Mouse (Mus musculus) skeletal muscle tissue, adult 2 months (tissue): Measurements from ENCODE around the gene Myl6b.

Experiments
- DNase-seq: peaks from one replicate; pipeline ENCODE4 v3.0.0-alpha.2; 2012; ENCODE audit warnings: low read depth, low spot score

Myl6b gene

GRCm38 (mm10) chr10:128498590-128498989 lies at the start of gene Myl6b:
TSS of gene Myl6b (minus strand) at chr10:128498685.
- DNase-seq, result peak; percentile 99

- peak; percentile 98 for DNase-seq
Measured at GRCm38 (mm10) chr10:128547361-128548032, 49.0 kb upstream of the Myl6b start, which contains the start of gene Zc3h10. TSS of gene Zc3h10 (minus strand) at chr10:128547774.

GRCm38 (mm10) chr10:128546787-128547186 lies 48.3 kb upstream of the Myl6b start:
- no peak for DNase-seq

GRCm38 (mm10) chr10:128546361-128546760 lies 47.9 kb upstream of the Myl6b start:
- peak; percentile 68 for DNase-seq

- no peak for DNase-seq
Measured at GRCm38 (mm10) chr10:128545570-128545898, 47.0 kb upstream of the Myl6b start.

- DNase-seq, result no peak
Measured at GRCm38 (mm10) chr10:128544674-128545569, 46.4 kb upstream of the Myl6b start.

GRCm38 (mm10) chr10:128544151-128544657 lies 45.7 kb upstream of the Myl6b start:
- DNase-seq, result no peak

GRCm38 (mm10) chr10:128543100-128543499 lies 44.6 kb upstream of the Myl6b start:
- no peak for DNase-seq

- no peak for DNase-seq
Measured at GRCm38 (mm10) chr10:128538340-128538870, 39.9 kb upstream of the Myl6b start.

- DNase-seq, result peak; percentile 87
Measured at GRCm38 (mm10) chr10:128536266-128536940, 37.9 kb upstream of the Myl6b start.

GRCm38 (mm10) chr10:128535624-128536265 lies 37.3 kb upstream of the Myl6b start:
- DNase-seq, result no peak

- no peak for DNase-seq
Measured at GRCm38 (mm10) chr10:128535206-128535605, 36.7 kb upstream of the Myl6b start.

- no peak for DNase-seq
Measured at GRCm38 (mm10) chr10:128526366-128527356, 28.2 kb upstream of the Myl6b start.

GRCm38 (mm10) chr10:128525671-128526308 lies 27.3 kb upstream of the Myl6b start, which contains the start of gene Esyt1:
TSS of gene Esyt1 (minus strand) at chr10:128525871.
- peak; percentile 100 for DNase-seq

- no peak for DNase-seq
Measured at GRCm38 (mm10) chr10:128524732-128525662, 26.5 kb upstream of the Myl6b start.

- no peak for DNase-seq
Measured at GRCm38 (mm10) chr10:128524111-128524731, 25.7 kb upstream of the Myl6b start.

GRCm38 (mm10) chr10:128522351-128522750 lies 23.9 kb upstream of the Myl6b start:
- DNase-seq, result no peak

GRCm38 (mm10) chr10:128520591-128520990 lies 22.1 kb upstream of the Myl6b start:
- no peak for DNase-seq
